Mouse (Mus musculus): ENCODE results near the gene Scyl1.
"Not testable (repeated sequence)": the region's sequence is repeated elsewhere in the genome, so short reads cannot be mapped to it uniquely, and the experiment has no call there.

Scyl1 gene

DNA sequence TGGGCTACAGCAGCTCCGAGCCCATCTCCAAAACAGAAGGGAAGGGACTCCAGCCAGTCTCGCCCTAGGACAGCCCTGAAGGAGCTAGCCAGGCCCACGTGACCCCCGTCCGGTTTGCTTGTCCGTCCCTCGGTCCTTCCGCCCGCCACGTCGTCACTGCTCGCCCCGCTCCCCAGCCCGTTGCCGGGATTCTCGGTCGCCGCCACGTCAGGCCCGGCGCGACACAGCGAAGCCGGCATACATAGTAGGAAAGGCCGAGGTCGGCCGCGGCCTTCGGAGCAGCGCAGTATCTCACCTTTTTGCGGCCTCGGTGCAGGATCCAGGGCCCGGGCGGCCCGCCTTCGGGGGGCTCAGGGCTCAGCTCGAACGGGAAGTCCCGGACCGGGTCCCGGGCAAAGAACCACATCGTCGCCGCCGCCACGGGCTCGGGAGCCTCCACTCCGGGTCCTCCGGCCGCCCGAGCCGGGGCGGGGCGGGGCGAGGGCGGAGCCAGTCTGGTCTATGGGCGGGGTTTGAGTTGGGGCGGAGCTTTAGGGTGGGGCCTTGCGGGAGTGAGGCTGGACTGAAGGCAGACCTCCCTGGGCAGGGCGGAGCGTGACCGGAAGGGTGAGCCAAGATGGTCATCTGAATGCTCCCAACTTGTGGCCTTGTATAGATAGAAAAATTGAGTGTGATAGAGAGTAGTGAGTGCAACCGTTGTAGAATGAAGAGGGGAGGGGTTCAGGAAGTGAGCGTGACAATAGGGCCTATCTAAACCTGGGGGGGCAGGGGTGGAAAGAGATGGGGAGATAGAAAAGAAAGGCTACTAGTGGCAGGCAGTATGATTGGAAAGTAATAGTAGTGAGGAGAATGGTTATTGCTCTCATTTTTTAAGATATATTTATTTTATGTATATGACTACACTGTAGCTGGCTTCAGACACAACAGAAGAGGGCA, at the start of gene Scyl1:
TSS of gene Scyl1 (minus strand) at position 495 of the 936 bp plus-strand sequence.
- DNase-seq (ENCODE audit: low read depth, low spot score), result no peak

DNA sequence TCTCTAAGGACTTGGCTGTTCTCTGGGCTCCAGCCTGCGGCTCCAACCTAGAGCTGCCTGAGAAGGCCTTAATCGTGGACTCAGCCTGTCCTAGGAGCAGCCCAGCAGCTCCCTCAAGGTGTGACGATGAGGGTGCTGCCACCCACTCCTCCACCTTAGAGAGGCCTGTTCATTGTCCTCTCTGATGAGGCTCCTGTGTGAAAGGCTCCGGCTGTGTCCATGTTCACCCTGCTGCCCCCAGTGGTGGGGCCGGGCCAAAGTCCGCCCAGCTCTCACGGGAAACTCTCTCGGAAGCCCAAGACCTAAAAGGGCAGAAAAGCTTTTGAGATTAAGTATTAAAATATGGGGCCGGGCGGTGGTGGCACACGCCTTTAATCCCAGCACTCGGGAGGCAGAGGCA, 48.3 kb upstream of the Scyl1 start:
- DNase-seq (ENCODE audit: low read depth, low spot score), result no peak

DNA sequence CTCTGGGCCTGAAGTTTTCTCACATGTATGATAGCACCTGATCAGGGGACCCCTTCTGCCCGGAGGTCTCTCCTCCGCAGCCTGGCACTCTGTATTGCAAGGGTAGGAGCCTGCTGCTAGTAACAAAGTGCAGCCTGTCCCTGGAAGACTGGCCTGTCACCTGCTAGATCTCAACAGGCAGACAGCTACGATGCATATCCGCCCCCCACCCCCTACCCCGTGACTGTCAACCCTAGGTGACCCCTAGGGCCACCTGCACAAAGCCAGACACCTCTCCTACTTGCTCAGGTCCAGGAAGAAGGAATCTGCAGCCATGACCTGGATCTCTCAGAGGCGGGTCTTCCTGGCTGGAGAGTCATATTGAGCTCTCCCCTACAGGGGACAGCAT, 47.4 kb upstream of the Scyl1 start:
- DNase-seq (ENCODE audit: low read depth, low spot score), result no peak

DNA sequence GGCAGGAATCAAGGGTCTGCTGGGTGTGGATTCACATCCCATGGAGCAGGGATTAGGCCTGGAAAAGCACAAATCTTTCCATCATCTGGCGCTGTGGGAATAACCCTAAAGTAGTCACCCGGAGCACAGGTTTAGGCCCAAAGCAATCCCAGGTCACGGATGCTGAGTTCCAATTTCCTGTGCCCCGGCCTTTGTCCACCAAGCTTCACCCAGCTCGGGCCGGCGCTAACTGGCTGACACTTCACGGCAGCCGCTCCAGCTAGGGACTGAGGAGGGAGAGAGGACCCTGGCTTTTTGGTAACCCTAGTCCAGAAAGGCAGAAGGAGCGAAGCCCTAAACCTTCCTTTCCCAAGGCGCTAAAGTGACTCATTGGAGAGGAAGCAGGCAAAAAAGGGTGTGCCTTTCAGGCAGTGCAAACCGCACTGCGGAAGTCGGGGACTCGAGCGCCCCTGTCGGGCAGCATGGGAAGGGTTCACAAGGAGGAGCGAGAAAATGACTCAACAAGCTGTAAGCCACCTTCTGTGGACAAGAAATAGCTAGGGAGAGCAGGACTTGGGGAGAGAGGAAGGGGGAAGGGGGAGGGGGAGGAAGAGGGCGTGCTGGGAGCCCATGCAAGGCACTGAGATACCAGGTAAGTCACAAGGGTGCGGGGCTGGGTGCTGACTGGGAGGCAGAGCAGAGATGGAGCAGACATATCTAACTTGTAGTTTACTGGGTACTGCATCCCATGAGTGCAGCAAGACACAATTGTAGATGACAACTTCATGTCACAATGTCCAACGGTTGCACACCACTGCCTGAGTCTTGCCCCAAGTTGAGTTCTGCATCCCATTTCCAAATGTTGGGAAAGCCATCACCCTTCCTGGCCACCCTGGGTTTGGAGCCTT, 46.7 kb upstream of the Scyl1 start:
- no peak for DNase-seq (ENCODE audit: low read depth, low spot score)

DNA sequence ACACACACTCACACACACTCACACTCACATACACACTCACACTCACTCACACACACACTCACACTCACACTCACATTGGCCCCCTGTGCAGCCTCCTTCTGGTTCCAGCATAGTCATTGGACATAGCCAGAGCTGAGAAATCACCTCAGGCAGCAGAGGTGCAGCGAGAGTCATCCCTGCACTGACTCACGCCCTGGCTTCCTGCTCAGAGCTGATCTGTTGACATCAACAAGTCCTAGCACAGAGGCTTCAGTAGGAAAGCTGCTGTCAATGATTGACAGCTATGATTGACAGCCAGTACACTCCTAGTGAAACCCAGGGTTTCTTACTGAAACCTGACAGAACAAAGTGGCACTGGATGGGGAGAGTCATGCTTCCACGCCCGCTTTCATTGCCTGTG, 44.7 kb upstream of the Scyl1 start:
- DNase-seq (ENCODE audit: low read depth, low spot score), result no peak

DNA sequence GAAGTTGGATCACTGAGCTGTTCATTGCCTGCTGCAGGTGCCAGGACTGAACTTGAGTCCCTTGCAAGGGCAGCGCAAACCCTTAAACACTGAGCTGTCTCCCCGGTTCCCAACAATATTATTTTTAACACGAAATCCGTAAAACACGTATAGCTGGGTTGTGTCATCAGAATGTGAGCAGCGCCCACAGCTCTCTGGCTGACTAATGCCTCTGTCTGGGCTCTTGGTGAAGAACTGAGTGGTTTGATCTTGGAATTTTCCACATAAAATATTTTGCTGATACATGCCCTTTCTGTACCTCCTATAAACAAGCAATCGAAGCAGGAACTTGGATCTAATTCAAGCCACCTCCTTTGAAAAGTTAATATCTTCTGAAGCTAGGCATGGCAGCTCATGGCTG, 43.8 kb upstream of the Scyl1 start:
- no peak for DNase-seq (ENCODE audit: low read depth, low spot score)

DNA sequence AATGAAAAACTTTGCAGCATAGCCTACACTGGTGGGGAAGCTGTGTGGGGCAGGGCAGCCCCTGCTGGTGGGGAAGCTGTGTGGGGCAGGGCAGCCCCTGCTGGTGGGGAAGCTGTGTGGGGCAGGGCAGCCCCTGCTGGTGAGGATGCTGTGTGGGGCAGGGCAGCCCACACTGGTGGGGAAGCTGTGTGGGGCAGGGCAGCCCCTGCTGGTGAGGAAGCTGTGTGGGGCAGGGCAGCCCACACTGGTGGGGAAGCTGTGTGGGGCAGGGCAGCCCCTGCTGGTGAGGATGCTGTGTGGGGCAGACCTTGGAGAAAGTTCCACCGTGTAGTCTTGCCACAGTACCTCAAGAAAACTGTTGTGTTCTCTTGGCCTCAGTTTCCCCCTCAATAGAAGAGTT, 42.8 kb upstream of the Scyl1 start:
- not testable (repeated sequence) for DNase-seq (ENCODE audit: low read depth, low spot score)

DNA sequence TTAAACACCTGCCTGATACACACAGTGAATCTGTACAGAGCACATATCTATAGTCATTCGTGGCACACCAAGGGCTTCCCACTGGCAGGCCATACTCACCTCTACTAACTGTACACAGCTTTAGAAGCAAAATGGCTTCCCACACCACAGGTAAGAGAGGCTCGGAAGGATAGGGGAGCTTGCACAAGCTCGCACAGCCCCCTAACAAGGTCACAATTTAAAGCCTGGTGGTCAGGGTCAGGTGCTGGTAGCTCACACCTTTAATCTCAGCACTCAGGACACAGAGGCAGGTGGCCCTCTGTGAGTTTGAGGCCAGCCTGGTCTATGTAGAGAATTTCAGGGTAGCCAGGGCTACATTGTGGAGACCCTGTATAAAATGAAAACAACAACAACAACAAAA, 42.3 kb upstream of the Scyl1 start:
- DNase-seq (ENCODE audit: low read depth, low spot score), result no peak

DNA sequence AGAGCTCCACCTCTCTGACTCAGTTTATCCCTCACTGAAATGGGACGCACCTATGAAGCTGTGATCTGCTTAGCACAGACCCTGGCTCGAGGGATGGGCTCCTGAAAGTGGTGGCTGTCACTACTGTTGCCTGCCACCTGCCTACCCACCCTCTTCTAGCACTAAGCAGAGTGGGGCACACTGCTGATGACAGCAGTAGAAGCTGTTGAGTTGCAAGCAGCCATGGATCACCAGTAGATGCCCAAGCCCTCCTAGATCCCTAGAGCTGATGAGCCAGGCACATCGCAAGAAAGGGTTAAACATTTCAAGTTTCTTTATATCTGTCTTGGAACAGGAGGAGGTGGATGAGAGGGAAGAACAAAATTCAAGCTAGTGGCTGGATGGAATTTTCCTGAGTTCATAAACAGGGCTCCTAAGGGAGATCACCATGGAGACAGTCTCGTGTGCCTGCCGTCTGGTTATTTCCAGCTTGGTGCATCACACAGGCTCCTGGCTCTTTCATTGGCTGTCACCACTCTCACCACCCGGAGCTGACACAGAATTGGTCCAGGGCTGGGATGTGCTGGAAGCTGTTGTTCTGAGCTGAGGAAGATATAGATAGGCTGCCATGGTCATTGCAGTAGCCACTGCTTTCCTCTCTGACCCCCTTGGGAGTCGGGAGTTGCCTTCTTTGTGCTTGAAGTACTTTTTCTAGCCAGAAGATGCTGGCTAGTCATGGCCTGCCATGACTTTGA, 40.7 kb upstream of the Scyl1 start:
- DNase-seq (ENCODE audit: low read depth, low spot score), result no peak

DNA sequence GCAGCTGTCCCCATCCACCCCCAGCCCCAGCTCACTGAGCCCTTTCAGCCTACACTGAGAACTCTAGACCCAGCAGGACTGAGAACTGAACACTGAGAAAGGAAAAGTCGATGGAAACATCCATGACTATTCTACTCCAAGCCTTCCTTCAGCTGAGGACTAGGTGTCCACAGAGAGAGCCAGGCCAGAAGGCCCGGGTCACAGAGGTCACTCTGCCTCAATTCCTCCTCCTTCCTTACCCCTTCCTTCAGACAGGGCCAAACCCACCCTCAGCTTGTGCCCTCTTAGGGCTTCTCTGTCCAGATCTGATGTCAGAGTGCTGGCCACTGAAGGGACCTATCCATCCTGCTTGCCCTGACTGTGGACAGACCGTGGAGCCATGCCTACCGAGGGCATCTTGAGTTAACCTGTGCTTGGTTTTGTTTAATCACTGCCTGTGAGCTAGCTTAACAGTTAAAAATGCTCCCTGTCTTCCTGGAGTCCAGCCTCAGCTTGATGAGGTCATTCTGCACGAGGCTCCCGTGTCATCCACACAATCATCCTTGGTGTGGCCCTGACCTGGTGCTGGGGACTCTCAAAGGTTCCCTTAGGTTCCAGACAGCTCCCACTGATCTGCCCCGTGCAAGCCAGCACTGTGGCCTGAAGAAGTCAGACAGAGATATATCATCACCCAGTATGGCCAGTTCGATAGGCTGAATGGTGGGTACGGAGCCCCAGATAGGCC, 39.8 kb upstream of the Scyl1 start:
- no peak for DNase-seq (ENCODE audit: low read depth, low spot score)

DNA sequence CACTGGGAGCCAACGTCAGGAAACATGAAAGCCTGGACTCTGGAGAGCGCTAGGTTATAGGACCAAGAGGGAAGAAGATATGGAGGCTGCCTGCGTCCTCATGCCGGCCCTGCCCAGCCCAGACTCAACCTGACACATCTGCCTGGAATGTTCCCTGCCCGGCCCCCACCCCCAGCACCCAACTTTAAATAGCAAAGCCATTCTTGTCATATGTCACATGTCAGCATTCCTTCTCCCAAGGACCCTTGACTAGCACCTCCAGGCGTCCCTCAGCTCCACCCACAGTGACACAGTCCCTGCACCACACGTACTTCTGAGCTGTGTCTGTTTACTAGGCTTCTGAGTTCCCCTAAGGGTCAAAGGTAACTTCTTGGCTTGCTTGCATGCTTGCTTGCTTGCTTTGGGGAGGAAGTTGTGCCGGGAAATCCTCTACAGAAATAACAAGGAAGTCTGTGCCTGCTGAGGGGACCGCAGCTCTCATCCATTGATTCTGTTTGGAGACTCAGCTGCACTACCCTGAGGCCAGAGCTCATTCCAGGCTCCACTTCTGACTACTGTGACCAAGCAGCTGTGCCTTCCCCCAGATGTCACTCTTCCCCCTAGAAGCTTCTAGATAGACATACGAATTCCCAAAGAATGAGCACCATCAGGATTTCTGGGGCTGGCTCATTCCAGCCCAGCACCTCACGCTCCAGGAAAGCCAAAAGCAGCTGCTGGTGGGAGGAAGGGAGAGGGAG, 39.1 kb upstream of the Scyl1 start:
- no peak for DNase-seq (ENCODE audit: low read depth, low spot score)

DNA sequence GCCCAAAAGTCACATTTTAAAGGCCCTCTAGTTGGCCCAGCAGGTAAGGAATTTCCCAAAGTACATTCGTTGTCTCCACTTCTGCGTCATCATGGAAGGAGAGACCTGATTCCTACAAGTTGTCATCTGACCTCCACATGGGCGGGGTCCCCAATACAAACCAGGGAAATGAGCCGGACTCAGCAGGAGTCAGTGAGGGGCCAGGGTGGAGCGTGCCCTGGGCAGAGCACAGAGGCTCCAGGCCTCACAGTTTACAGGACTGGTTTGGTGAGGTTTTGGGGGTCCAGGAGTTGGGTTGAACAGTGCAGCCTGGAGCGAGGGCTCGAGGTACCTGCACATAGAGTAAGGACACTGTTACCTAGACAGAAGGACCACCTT, 38.5 kb upstream of the Scyl1 start:
- no peak for DNase-seq (ENCODE audit: low read depth, low spot score)

DNA sequence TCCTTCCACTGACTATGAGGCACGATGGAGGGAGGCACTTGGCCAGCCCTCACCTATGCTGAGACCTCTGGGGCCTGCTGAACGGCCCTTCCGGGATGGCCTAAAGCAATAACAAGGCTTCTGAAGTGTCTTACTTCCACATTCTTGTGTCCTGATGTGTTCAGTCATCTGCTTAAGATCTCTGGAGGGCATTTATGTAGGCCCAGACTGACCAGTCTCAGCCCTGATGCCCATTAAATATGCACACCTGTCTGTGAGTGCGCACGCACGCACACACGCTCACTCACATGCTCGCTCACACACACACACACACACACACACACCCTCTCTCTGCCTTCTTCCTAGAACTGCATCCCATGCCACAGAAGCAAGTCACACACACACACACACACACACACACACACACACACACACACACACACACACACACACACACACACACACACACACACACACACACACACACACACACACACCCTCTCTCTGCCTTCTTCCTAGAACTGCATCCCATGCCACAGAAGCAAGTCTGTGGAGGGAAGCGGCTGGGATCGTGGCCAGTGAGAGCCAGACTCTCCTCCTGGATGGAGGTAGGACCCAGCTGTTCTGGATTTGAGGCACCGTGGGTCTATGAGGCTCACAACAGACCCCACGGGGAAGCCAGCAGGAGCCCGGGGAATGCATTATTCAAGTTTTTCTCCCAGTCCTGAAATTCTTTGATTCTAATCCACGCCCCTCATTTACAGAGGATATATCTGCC, 37.9 kb upstream of the Scyl1 start:
- no peak for DNase-seq (ENCODE audit: low read depth, low spot score)

DNA sequence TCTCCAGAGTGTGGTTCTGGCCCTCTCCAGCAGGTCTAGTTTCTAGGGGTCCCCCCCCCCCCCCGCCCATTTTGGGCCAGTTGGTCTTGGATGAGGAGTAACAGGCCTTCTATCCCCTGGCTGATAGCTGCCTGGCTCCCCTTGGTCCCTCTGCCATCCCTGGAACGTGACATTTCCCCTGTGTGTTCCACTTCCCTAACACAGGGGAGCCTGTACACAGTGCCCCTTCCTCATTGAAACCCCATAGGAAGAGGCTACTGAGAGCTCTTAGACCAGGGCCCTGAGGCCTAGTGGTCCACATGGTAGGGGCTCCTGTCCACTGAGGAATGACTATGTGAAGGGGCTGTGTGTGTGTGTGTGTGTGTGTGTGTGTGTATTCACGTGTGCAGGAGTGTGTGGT, 36.5 kb upstream of the Scyl1 start:
- no peak for DNase-seq (ENCODE audit: low read depth, low spot score)

DNA sequence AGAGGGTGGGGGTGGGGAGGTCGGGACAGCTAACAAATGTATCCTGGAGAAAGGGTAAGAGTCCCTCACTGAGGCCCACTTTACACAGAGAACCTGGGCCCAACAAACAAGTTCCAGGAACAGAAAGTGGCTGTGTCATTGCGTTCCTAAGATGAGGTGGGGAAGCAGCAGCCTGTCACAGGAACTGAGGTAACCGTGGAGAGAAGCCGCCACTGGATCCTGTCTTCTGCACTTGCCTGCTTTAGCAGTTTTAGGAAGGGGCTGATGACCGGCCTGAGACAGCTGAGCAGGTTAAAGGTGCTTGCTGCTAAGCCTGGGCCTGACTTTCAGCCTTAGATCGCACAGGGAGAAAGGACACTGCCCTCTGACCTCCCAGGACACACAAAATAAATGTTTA, 35.6 kb upstream of the Scyl1 start:
- DNase-seq (ENCODE audit: low read depth, low spot score), result no peak

DNA sequence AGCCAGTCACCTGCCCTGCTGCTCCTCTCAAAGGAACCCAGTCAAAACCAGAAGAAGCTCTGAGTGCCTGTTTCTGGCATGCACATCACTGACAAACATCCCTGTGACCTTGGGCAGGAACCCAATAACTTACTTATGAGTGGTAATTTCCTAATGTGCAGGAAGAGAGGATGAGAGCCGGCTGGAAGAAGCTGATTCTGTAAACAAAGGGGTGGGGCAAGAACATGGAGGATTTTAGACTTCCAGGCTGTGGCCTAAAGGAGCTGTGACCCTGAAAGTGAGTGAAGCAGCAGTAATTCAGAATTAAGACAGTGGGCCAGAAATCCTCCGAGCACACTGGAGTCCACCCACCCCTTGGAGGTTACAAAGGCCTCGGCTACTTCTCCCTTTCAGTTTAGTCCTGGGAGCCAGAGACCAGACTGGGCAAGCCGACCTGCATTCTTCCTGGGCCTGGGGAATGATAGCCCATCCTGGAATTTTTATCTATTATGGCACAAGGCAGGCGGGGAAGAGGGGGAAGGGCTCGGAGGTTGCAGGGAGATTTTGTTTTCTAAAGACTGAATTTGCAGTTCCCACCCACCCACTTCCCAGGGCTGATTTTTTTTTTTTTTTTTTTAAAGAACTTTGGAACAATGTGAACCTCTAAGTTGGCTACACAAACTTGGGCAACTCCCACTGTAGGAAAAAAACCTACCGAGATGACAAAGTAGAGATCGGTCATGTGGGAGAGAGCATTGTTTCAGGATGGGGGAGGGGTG, 35.0 kb upstream of the Scyl1 start:
- DNase-seq (ENCODE audit: low read depth, low spot score), result no peak

DNA sequence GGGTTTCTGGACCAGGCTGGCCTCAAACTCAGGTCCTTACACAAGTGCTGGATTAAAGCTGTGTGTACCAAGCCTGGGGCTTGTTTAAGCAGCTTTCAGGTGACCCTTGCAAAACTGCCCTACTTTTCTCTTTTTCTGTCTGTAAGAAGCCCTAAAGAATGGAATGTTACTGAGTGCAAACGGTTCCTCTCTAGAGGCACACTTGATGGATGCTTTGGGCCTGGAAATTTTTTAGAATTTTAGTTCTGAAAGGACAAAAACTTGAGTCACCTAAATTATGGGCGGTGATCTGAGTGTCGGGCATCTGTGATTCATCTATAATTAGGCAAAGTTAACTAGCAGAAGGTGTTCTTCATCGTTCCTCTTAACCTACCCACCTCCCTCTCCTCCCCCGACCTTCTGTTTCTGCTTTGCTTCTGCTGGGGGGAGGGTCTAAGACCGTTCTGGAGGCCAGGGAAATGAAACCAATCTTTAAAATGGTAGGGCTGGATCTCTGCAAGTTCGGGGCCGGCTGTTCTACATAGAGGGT, 33.2 kb upstream of the Scyl1 start:
- no peak for DNase-seq (ENCODE audit: low read depth, low spot score)

DNA sequence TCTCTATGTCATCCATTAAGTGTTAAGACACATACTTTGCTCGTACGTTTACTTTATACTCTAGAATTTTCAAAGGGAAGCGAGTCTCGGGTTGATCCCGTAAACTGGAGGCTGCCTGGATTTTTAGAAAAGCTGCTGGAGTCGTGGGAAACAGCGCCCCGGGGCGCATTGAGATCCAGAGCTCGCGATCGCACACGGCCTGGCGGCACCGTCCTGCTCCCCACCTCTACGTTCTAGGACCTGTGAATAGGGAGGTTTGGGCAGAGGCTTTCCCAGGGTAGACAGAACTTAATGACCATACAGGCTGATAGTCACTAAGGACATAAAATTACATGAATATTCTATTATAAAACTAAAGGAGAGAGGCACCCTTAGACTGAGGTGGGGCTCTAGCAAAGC, 32.7 kb upstream of the Scyl1 start:
- DNase-seq (ENCODE audit: low read depth, low spot score), result no peak
